Mouse (Mus musculus) E14TG2a.4 (cell line): ENCODE measurements around the gene Mrpl35.

ENCODE experiments used
- CTCF ChIP-seq: conservative IDR thresholded peaks from 2 replicates; pipeline ENCODE4 v1.5.1; 2014; ENCODE audit warnings: low read length
- NANOG ChIP-seq: IDR thresholded peaks from 2 replicates; pipeline ENCODE4 v1.6.1; 2014; ENCODE audit warnings: borderline replicate concordance, low read length, mixed read lengths
- POU5F1 ChIP-seq: IDR thresholded peaks from 2 replicates; pipeline ENCODE4 v1.6.1; 2014; ENCODE audit warnings: low read length, borderline replicate concordance

GRCm38 (mm10) chr6:71771282-71771681 lies 55.5 kb downstream of the Mrpl35 start:
- TF ChIP-seq CTCF (peak; percentile 65), NANOG (no peak), POU5F1 (no peak)
